Mouse (Mus musculus) stomach, postnatal 0 days (tissue): ENCODE results near the gene N4bp2l2.
"Not testable (repeated sequence)": the region's sequence is repeated elsewhere in the genome, so short reads cannot be mapped to it uniquely, and the experiment has no call there.

Experiments used
- CTCF ChIP-seq: IDR thresholded peaks from 2 replicates; pipeline ENCODE4 v1.5.1; 2016; ENCODE audit warnings: antibody characterized with exemption, low read depth, mild to moderate bottlenecking, moderate library complexity
- EP300 ChIP-seq: optimal IDR thresholded peaks from 2 replicates; pipeline ENCODE3; 2016; ENCODE audit warnings: antibody characterized with exemption

- TF ChIP-seq CTCF, EP300: not testable (repeated sequence)
Measured at GRCm38 (mm10) chr5:150682862-150683261, 16.9 kb upstream of the N4bp2l2 start.
